22 mouse cellular contexts compared by ENCODE assay signal in genomic region chr1:135129543-135130183, GRCm38 (mm10). TPM values are rescaled to one million over a fixed set of nuclear protein-coding genes. Genes with fewer than 3 reads are reported as not detected.
A peak's percentile ranks its signal among the peaks of the same experiment; 100 is the strongest.
DNase-seq lines count a peak whose midpoint lies in the region; ATAC-seq and TF ChIP-seq lines count a peak whose summit lies in the region.
"Had no signal": no experiment of that assay in that cellular context is flagged by ENCODE, and none has a peak within 500 bp of the region (broad histone marks: within the 10 kb centered on the region; RNA-seq: fewer than 3 reads in every experiment).

No protein-coding gene starts in this region.

- no peak for ATAC-seq in forebrain, postnatal 0 days
- ATAC-seq in embryonic facial prominence, embryonic 14.5 days (ENCODE audit: low read depth) = no peak
- ATAC-seq: forebrain, embryonic 14.5 days; liver, postnatal 0 days; midbrain, embryonic 15.5 days had no signal

- no peak for DNase-seq in forebrain, embryonic 10.5 days (ENCODE audit: extremely low spot score, low spot score)
- no peak for DNase-seq in forebrain, postnatal 0 days
- DNase-seq in ES-CJ7 (ENCODE audit: low read depth, low spot score) = peak; percentile 51
- no peak for DNase-seq in embryonic facial prominence, embryonic 14.5 days (ENCODE audit: low spot score)
- DNase-seq in thymus, postnatal 10 days (ENCODE audit: low spot score in 2 of 2) = peak; percentile 41 to 56
- no peak for DNase-seq in urinary bladder, postnatal 10 days (ENCODE audit: low spot score)
- no peak for DNase-seq in layer of hippocampus, postnatal 36 days
- no peak for DNase-seq in adipocyte (ENCODE audit: low spot score)
- DNase-seq: cerebellum, adult 11-12 months; heart, postnatal 10 days; liver, postnatal 0 days; lung, postnatal 36 days; right cerebral cortex, postnatal 14 days had no signal

- H3K4me3 ChIP-seq in forebrain, embryonic 10.5 days = no peak overlapping the region
- H3K4me3 ChIP-seq in forebrain, postnatal 0 days (ENCODE audit: low read depth, low read length) = no peak overlapping the region
- no peak overlapping the region for H3K4me3 ChIP-seq in embryonic facial prominence, embryonic 14.5 days (ENCODE audit: low read depth, low read length)
- H3K4me3 ChIP-seq: hindbrain, embryonic 15.5 days; limb, embryonic 15.5 days; midbrain, embryonic 15.5 days had no signal

- peaks cover 26% of the 10 kb centered on the region for H3K27me3 ChIP-seq in forebrain, embryonic 10.5 days (ENCODE audit: poor library complexity, severe bottlenecking)
- H3K27me3 ChIP-seq in forebrain, postnatal 0 days (ENCODE audit: insufficient read depth, low read length) = no peaks in the 10 kb centered on the region
- H3K27me3 ChIP-seq in embryonic facial prominence, embryonic 14.5 days (replicated peaks; ENCODE audit: control insufficient read depth, insufficient read depth, low read length) = no peaks in the 10 kb centered on the region
- H3K27me3 ChIP-seq: hindbrain, embryonic 15.5 days had no signal

- no peaks in the 10 kb centered on the region for H3K36me3 ChIP-seq in forebrain, embryonic 10.5 days (replicated peaks)
- no peaks in the 10 kb centered on the region for H3K36me3 ChIP-seq in forebrain, postnatal 0 days (ENCODE audit: insufficient read depth)
- no peaks in the 10 kb centered on the region for H3K36me3 ChIP-seq in embryonic facial prominence, embryonic 14.5 days (ENCODE audit: control insufficient read depth, insufficient read depth, low read length)
- H3K36me3 ChIP-seq: hindbrain, embryonic 15.5 days; limb, embryonic 15.5 days; midbrain, embryonic 15.5 days had no signal

- no peak for TF ChIP-seq CTCF in forebrain, postnatal 0 days (IDR thresholded peaks at IDR 0.05; ENCODE audit: low read depth)

- peak overlapping the region; percentile 33; the same call in 1 of the 2 replicates for H3K27ac ChIP-seq in forebrain, embryonic 10.5 days
- no peak overlapping the region for H3K27ac ChIP-seq in forebrain, postnatal 0 days (ENCODE audit: low read depth, low read length)
- peak overlapping the region; percentile 88; the same call in 1 of the 2 replicates for H3K27ac ChIP-seq in embryonic facial prominence, embryonic 14.5 days (replicated peaks; ENCODE audit: low read depth, low read length)
- H3K27ac ChIP-seq: hindbrain, embryonic 15.5 days; midbrain, embryonic 15.5 days; stomach, postnatal 0 days had no signal

- no peaks in the 10 kb centered on the region for H3K9me3 ChIP-seq in forebrain, embryonic 10.5 days
- H3K9me3 ChIP-seq in forebrain, postnatal 0 days (ENCODE audit: low read length) = no peaks in the 10 kb centered on the region
- no peaks in the 10 kb centered on the region for H3K9me3 ChIP-seq in embryonic facial prominence, embryonic 14.5 days (ENCODE audit: control insufficient read depth, low read length)
- H3K9me3 ChIP-seq: hindbrain, embryonic 15.5 days; limb, embryonic 15.5 days; midbrain, embryonic 15.5 days had no signal

- WGBS in forebrain, embryonic 10.5 days = 61% methylated on average over 9 of the region's 9 CpGs
- 64% methylated on average over 9 of the region's 9 CpGs for WGBS in forebrain, postnatal 0 days
- 62% methylated on average over 9 of the region's 9 CpGs for WGBS in embryonic facial prominence, embryonic 14.5 days

- H3K4me2 ChIP-seq in forebrain, postnatal 0 days (ENCODE audit: low read depth) = no peak overlapping the region
- no peak overlapping the region for H3K4me2 ChIP-seq in embryonic facial prominence, embryonic 14.5 days (ENCODE audit: low read depth, low read length)
- H3K4me2 ChIP-seq: hindbrain, embryonic 15.5 days; limb, embryonic 15.5 days; midbrain, embryonic 15.5 days had no signal

- H3K9ac ChIP-seq in forebrain, postnatal 0 days = no peak overlapping the region
- no peak overlapping the region for H3K9ac ChIP-seq in embryonic facial prominence, embryonic 14.5 days (ENCODE audit: low read depth, low read length)
- H3K9ac ChIP-seq: hindbrain, embryonic 15.5 days; limb, embryonic 15.5 days; liver, postnatal 0 days; midbrain, embryonic 15.5 days had no signal

- H3K4me1 ChIP-seq in forebrain, embryonic 10.5 days = peaks cover 59% of the 10 kb centered on the region
- H3K4me1 ChIP-seq in forebrain, postnatal 0 days (ENCODE audit: insufficient read depth) = no peaks in the 10 kb centered on the region
- peaks cover 39% of the 10 kb centered on the region for H3K4me1 ChIP-seq in embryonic facial prominence, embryonic 14.5 days (ENCODE audit: control insufficient read depth, insufficient read depth, low read length)

RNA-seq across cellular contexts. Expression of gene Ptpn7, which starts 2.8 kb away (rescaled TPM):
- 1.9 and 2.3 TPM in 2 replicates for polyA plus RNA-seq in forebrain, embryonic 10.5 days (2016; fragmentation: Nextera tagmentation; extraction: Ambion mirVana)
- total RNA-seq in forebrain, postnatal 0 days (2014; rRNA removed) = 0.10 and 0.31 TPM in 2 replicates
- 0.12 and 0.15 TPM in 2 replicates for polyA plus RNA-seq in forebrain, postnatal 0 days (2015; fragmentation: Nextera tagmentation; extraction: Ambion mirVana)
- polyA plus RNA-seq in embryonic facial prominence, embryonic 14.5 days (2014; fragmentation: Nextera tagmentation; extraction: Ambion mirVana) = 2.1 and 2.7 TPM in 2 replicates
- not detected for total RNA-seq in layer of hippocampus, postnatal 36 days (2021)
- total RNA-seq: layer of hippocampus, adult 18-20 months had no signal

RNA-seq across cellular contexts. Expression of gene Arl8a, which starts 17.0 kb away (rescaled TPM):
- polyA plus RNA-seq in forebrain, embryonic 10.5 days (2016; fragmentation: Nextera tagmentation; extraction: Ambion mirVana) = 37.6 and 39.2 TPM in 2 replicates
- total RNA-seq in forebrain, postnatal 0 days (2014; rRNA removed) = 315 and 344 TPM in 2 replicates
- polyA plus RNA-seq in forebrain, postnatal 0 days (2015; fragmentation: Nextera tagmentation; extraction: Ambion mirVana) = 428 and 457 TPM in 2 replicates
- 73.8 and 74.7 TPM in 2 replicates for polyA plus RNA-seq in embryonic facial prominence, embryonic 14.5 days (2014; fragmentation: Nextera tagmentation; extraction: Ambion mirVana)
- 100 to 1,000 TPM; 251 to 253 TPM for total RNA-seq in layer of hippocampus, postnatal 36 days (2021)

RNA-seq across cellular contexts. Expression of gene Lgr6, which starts 24.6 kb away (rescaled TPM):
- polyA plus RNA-seq in forebrain, embryonic 10.5 days (2016; fragmentation: Nextera tagmentation; extraction: Ambion mirVana) = 0.07 and 0.14 TPM in 2 replicates
- total RNA-seq in forebrain, postnatal 0 days (2014; rRNA removed) = 1.8 and 2.8 TPM in 2 replicates
- 1.1 and 1.6 TPM in 2 replicates for polyA plus RNA-seq in forebrain, postnatal 0 days (2015; fragmentation: Nextera tagmentation; extraction: Ambion mirVana)
- polyA plus RNA-seq in embryonic facial prominence, embryonic 14.5 days (2014; fragmentation: Nextera tagmentation; extraction: Ambion mirVana) = 7.0 and 7.5 TPM in 2 replicates
- 1 to 10 TPM; 1.7 to 1.8 TPM for total RNA-seq in layer of hippocampus, postnatal 36 days (2021)

RNA-seq across cellular contexts. Expression of gene Gpr37l1, which starts 37.8 kb away (rescaled TPM):
- not detected in 2 replicates for polyA plus RNA-seq in forebrain, embryonic 10.5 days (2016; fragmentation: Nextera tagmentation; extraction: Ambion mirVana)
- total RNA-seq in forebrain, postnatal 0 days (2014; rRNA removed) = 5.9 and 11.2 TPM in 2 replicates
- 5.3 and 7.6 TPM in 2 replicates for polyA plus RNA-seq in forebrain, postnatal 0 days (2015; fragmentation: Nextera tagmentation; extraction: Ambion mirVana)
- 0.34 and 0.47 TPM in 2 replicates for polyA plus RNA-seq in embryonic facial prominence, embryonic 14.5 days (2014; fragmentation: Nextera tagmentation; extraction: Ambion mirVana)
- total RNA-seq in layer of hippocampus, postnatal 36 days (2021) = 100 to 1,000 TPM; 188 to 199 TPM
- total RNA-seq: common myeloid progenitor, adult 5-6 weeks had no signal
- polyA plus RNA-seq: kidney, embryonic 14.5 days; limb, embryonic 15.5 days; liver, postnatal 0 days; neural tube, embryonic 11.5 days had no signal

Comparison
In these comparisons a context has a peak if more than half of its experiments do, and no peak if none do; other contexts are left out.
1. DNase-seq: peak in ES-CJ7 (single experiment) and thymus, postnatal 10 days (2 of 2); none in forebrain, embryonic 10.5 days (single experiment), forebrain, postnatal 0 days (single experiment), embryonic facial prominence, embryonic 14.5 days (single experiment), urinary bladder, postnatal 10 days (single experiment), layer of hippocampus, postnatal 36 days (0 of 2) and adipocyte (single experiment).